Mouse (Mus musculus): ENCODE results near the gene Ces3a. TPM values are rescaled to one million over a fixed set of nuclear protein-coding genes. Genes with fewer than 3 reads are reported as not detected.
"Not testable (repeated sequence)": the region's sequence is repeated elsewhere in the genome, so short reads cannot be mapped to it uniquely, and the experiment has no call there.

Gene Ces3a
- total RNA-seq, 2 experiments from 2014 or later = not detected

DNA sequence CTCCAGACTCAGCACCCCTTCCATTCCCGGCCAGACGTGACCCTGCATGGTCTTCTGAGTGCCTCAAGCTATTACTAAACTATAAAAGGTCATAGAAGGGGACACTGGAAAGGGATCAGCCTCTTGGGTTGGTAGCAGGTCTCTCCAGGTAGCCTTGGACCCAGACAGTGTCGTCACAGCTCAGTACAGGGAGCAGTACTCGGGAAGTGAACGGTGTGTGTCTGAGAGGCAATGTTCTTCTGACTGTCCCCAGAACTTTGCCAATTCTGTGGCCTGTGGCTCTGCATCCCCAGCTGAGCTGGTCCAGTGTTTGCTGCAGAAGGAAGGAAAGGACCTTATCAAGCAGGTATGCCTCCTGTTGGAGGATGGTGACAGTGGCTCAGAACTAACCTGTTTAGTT, 39.8 kb downstream of the Ces3a start:
- ATAC-seq (replicated peaks; ENCODE audit: low FRiP score, poor library complexity, severe bottlenecking) = not testable (repeated sequence)

- ATAC-seq (replicated peaks; ENCODE audit: low FRiP score, poor library complexity, severe bottlenecking) = no peak
These were observed 40.2 kb downstream of the Ces3a start for GRCm38 (mm10) chr8:105088581-105088980.

GRCm38 (mm10) chr8:105093992-105094391, 45.6 kb downstream of the Ces3a start:
- ATAC-seq (replicated peaks; ENCODE audit: low FRiP score, poor library complexity, severe bottlenecking) = no peak

- ATAC-seq (replicated peaks; ENCODE audit: low FRiP score, poor library complexity, severe bottlenecking) = not testable (repeated sequence)
These were observed 53.8 kb downstream of the Ces3a start for GRCm38 (mm10) chr8:105102101-105102785.

DNA sequence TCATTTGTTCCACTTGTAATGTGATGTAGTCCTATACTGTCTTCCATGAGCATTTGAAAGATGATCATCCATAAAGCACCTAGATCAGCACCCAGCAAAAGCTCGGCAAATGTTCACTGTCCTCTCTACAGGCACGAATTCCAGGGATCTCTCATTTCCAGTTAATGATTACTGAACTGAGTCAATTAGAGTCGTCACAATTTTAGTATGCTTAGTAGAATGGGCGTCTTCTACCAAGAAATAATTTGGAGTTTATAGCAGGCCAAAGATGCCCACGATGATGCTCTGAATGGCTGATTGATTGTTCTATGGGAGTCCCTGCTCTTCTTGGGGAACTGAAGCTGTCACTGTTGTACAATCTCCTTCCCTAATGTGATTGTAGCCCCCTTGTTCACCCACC, 55.3 kb downstream of the Ces3a start:
- not testable (repeated sequence) for ATAC-seq (replicated peaks; ENCODE audit: low FRiP score, poor library complexity, severe bottlenecking)

- no peak for ATAC-seq (replicated peaks; ENCODE audit: low FRiP score, poor library complexity, severe bottlenecking)
These were observed 55.8 kb downstream of the Ces3a start for GRCm38 (mm10) chr8:105104220-105104619.

Other genes starting within 250 kb of the Ces3a start
- not detected in 2 replicates for gene Ces2b, start 217.0 kb upstream of the Ces3a start, total RNA-seq (2015; ENCODE audit: low replicate concordance)
- gene Ces2b, start 217.0 kb upstream of the Ces3a start, total RNA-seq (2017; ENCODE audit: low replicate concordance) = not detected in 2 replicates
- not detected in 2 replicates for gene Ces2c, start 201.5 kb upstream of the Ces3a start, total RNA-seq (2015; ENCODE audit: low replicate concordance)
- not detected in 2 replicates for gene Ces2c, start 201.5 kb upstream of the Ces3a start, total RNA-seq (2017; ENCODE audit: low replicate concordance)
- not detected in 2 replicates for gene Ces2e, start 122.3 kb upstream of the Ces3a start, total RNA-seq (2015; ENCODE audit: low replicate concordance)
- gene Ces2e, start 122.3 kb upstream of the Ces3a start, total RNA-seq (2017; ENCODE audit: low replicate concordance) = not detected in 2 replicates
- not detected in 2 replicates for gene Ces2f, start 101.2 kb upstream of the Ces3a start, total RNA-seq (2015; ENCODE audit: low replicate concordance)
- not detected in 2 replicates for gene Ces2f, start 101.2 kb upstream of the Ces3a start, total RNA-seq (2017; ENCODE audit: low replicate concordance)
- gene Ces2g, start 86.9 kb upstream of the Ces3a start, total RNA-seq (2015; ENCODE audit: low replicate concordance) = 395 and 429 TPM in 2 replicates
- gene Ces2g, start 86.9 kb upstream of the Ces3a start, total RNA-seq (2017; ENCODE audit: low replicate concordance) = 185 and 223 TPM in 2 replicates
- not detected in 2 replicates for gene Ces2h, start 47.7 kb upstream of the Ces3a start, total RNA-seq (2015; ENCODE audit: low replicate concordance)
- gene Ces2h, start 47.7 kb upstream of the Ces3a start, total RNA-seq (2017; ENCODE audit: low replicate concordance) = not detected in 2 replicates
- not detected in 2 replicates for gene Ces3b, start 35.2 kb downstream of the Ces3a start, total RNA-seq (2015; ENCODE audit: low replicate concordance)
- not detected in 2 replicates for gene Ces3b, start 35.2 kb downstream of the Ces3a start, total RNA-seq (2017; ENCODE audit: low replicate concordance)
- not detected in 2 replicates for gene Ces4a, start 83.2 kb downstream of the Ces3a start, total RNA-seq (2015; ENCODE audit: low replicate concordance)
- not detected in 2 replicates for gene Ces4a, start 83.2 kb downstream of the Ces3a start, total RNA-seq (2017; ENCODE audit: low replicate concordance)
- 25.9 and 34.4 TPM in 2 replicates for gene Cbfb, start 122.1 kb downstream of the Ces3a start, total RNA-seq (2015; ENCODE audit: low replicate concordance)
- 18.0 and 29.3 TPM in 2 replicates for gene Cbfb, start 122.1 kb downstream of the Ces3a start, total RNA-seq (2017; ENCODE audit: low replicate concordance)
- gene D230025D16Rik, start 176.5 kb downstream of the Ces3a start, total RNA-seq (2015; ENCODE audit: low replicate concordance) = 19.8 and 24.3 TPM in 2 replicates
- gene D230025D16Rik, start 176.5 kb downstream of the Ces3a start, total RNA-seq (2017; ENCODE audit: low replicate concordance) = 12.9 and 19.5 TPM in 2 replicates
- gene B3gnt9, start 206.6 kb downstream of the Ces3a start, total RNA-seq (2015; ENCODE audit: low replicate concordance) = 1.7 and 2.9 TPM in 2 replicates
- gene B3gnt9, start 206.6 kb downstream of the Ces3a start, total RNA-seq (2017; ENCODE audit: low replicate concordance) = 0.77 TPM in 1 of 2 replicates, not detected in the other
- gene Tradd, start 216.0 kb downstream of the Ces3a start, total RNA-seq (2015; ENCODE audit: low replicate concordance) = 5.8 and 6.7 TPM in 2 replicates
- 2.7 TPM in 1 of 2 replicates, not detected in the other for gene Tradd, start 216.0 kb downstream of the Ces3a start, total RNA-seq (2017; ENCODE audit: low replicate concordance)
- gene Fbxl8, start 216.0 kb downstream of the Ces3a start, total RNA-seq (2015; ENCODE audit: low replicate concordance) = 2.5 TPM in 1 of 2 replicates, not detected in the other
- 0.08 TPM in 1 of 2 replicates, not detected in the other for gene Fbxl8, start 216.0 kb downstream of the Ces3a start, total RNA-seq (2017; ENCODE audit: low replicate concordance)
- gene Hsf4, start 221.2 kb downstream of the Ces3a start, total RNA-seq (2015; ENCODE audit: low replicate concordance) = not detected in 2 replicates
- gene Hsf4, start 221.2 kb downstream of the Ces3a start, total RNA-seq (2017; ENCODE audit: low replicate concordance) = not detected in 2 replicates
- gene Nol3, start 227.5 kb downstream of the Ces3a start, total RNA-seq (2015; ENCODE audit: low replicate concordance) = not detected in 2 replicates
- gene Nol3, start 227.5 kb downstream of the Ces3a start, total RNA-seq (2017; ENCODE audit: low replicate concordance) = not detected in 2 replicates
- gene 4931428F04Rik, start 241.3 kb downstream of the Ces3a start, total RNA-seq (2015; ENCODE audit: low replicate concordance) = 1.7 TPM in 1 of 2 replicates, not detected in the other
- 1.7 TPM in 1 of 2 replicates, not detected in the other for gene 4931428F04Rik, start 241.3 kb downstream of the Ces3a start, total RNA-seq (2017; ENCODE audit: low replicate concordance)
- 3.2 TPM in 1 of 2 replicates, not detected in the other for gene Exoc3l, start 247.5 kb downstream of the Ces3a start, total RNA-seq (2015; ENCODE audit: low replicate concordance)
- gene Exoc3l, start 247.5 kb downstream of the Ces3a start, total RNA-seq (2017; ENCODE audit: low replicate concordance) = 8.5 and 18.6 TPM in 2 replicates
- gene E2f4, start 249.1 kb downstream of the Ces3a start, total RNA-seq (2015; ENCODE audit: low replicate concordance) = 632 and 674 TPM in 2 replicates
- gene E2f4, start 249.1 kb downstream of the Ces3a start, total RNA-seq (2017; ENCODE audit: low replicate concordance) = 268 and 326 TPM in 2 replicates

Measured in erythroid progenitor cell, adult 5-6 weeks (primary cell).